Mouse (Mus musculus) ES-Bruce4 (cell line): ENCODE data around the gene Rgs10.

Experiments used
- CTCF ChIP-seq: IDR thresholded peaks from one replicate; pipeline ENCODE4 v1.8.1; 2011; ENCODE audit warnings: low read depth, low read length
- POLR2A ChIP-seq: IDR thresholded peaks from one replicate; pipeline ENCODE4 v1.8.1; 2011; ENCODE audit warnings: low read length; ENCODE audit not compliant: insufficient read depth

- TF ChIP-seq CTCF (no peak), POLR2A (no peak)
Measured at GRCm38 (mm10) chr7:128440584-128440983, 22.0 kb upstream of the Rgs10 start.
